Comparison of ENCODE assay signal across 20 mouse cellular contexts in the genomic region with DNA sequence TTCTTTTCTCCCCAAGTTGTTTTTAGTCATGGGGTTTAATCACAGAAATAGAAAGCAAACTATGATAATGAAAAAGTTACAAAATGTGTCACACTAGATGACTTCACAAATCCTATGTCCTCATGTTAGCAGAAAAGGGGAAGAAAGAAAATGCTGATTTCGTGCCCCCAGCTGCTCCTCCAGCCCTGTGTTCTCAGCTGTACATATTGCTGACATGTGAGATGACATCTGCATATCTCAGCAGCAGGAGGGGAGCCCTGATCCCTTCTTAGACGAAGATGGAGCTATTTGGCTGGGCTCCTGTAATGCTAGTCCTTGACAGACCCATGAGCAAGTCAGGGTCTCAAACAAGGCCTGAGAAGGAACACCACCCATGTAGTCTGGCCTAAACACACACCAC.
A peak's percentile ranks its signal among the peaks of the same experiment; 100 is the strongest.
DNase-seq lines count a peak whose midpoint lies in the region; ATAC-seq and TF ChIP-seq lines count a peak whose summit lies in the region.
"Had no signal": no experiment of that assay in that cellular context is flagged by ENCODE, and none has a peak within 500 bp of the region (broad histone marks: within the 10 kb centered on the region; RNA-seq: fewer than 3 reads in every experiment).

No protein-coding gene starts in this region.

- no peaks in the 10 kb centered on the region for H3K36me3 ChIP-seq in MEL (ENCODE audit: control insufficient read depth in 1 of 2, insufficient read depth in 2 of 2, low read length in 2 of 2)
- H3K36me3 ChIP-seq: embryonic facial prominence, embryonic 15.5 days; forebrain, embryonic 10.5 days; heart, embryonic 12.5 days; hindbrain, embryonic 15.5 days had no signal

- DNase-seq in A20 (ENCODE audit: low read depth, low spot score) (peak; percentile 27), MEL (ENCODE audit: low read depth, low spot score) (peak; percentile 35)
- no peak for DNase-seq in adrenal gland, adult (ENCODE audit: inconsistent age in 2 of 2, low spot score in 1 of 2)
- DNase-seq in thymus, postnatal 36 days: no peak
- no peak for DNase-seq in gastrocnemius, postnatal 4 days (ENCODE audit: low spot score in 2 of 2)
- DNase-seq: adrenal gland, postnatal 14 days; cerebellum, adult 2 months; cerebellum, postnatal 10 days; embryo, embryonic 11 days; gastrocnemius, postnatal 36 days; heart, postnatal 36 days had no signal

- H3K79me2 ChIP-seq in MEL (ENCODE audit: control insufficient read depth, insufficient read depth, low read length, poor library complexity): no peaks in the 10 kb centered on the region

- H3K4me3 ChIP-seq in MEL (ENCODE audit: control insufficient read depth in 1 of 2, insufficient read depth in 1 of 2, low read depth in 2 of 2, low read length in 2 of 2): no peak overlapping the region
- H3K4me3 ChIP-seq: embryonic facial prominence, embryonic 15.5 days; erythroblast, embryonic 14.5 days; forebrain, embryonic 10.5 days; heart, embryonic 12.5 days; hindbrain, embryonic 15.5 days had no signal

- TF ChIP-seq RAD21 in MEL (IDR thresholded peaks at IDR 0.05; ENCODE audit: low read depth, low read length): no peak

- H3K27me3 ChIP-seq in MEL (ENCODE audit: control insufficient read depth in 1 of 2, insufficient read depth in 2 of 2, low read length in 2 of 2): no peaks in the 10 kb centered on the region; a peak in 1 of 4 replicates
- H3K27me3 ChIP-seq: embryonic facial prominence, embryonic 15.5 days; heart, embryonic 12.5 days; hindbrain, embryonic 15.5 days had no signal

- no peaks in the 10 kb centered on the region for H3K9me3 ChIP-seq in MEL (replicated peaks; ENCODE audit: insufficient read depth, low read length)
- H3K9me3 ChIP-seq: embryonic facial prominence, embryonic 15.5 days; forebrain, embryonic 10.5 days; hindbrain, embryonic 15.5 days had no signal

- no peak for TF ChIP-seq EP300 in MEL (IDR thresholded peaks at IDR 0.05; ENCODE audit: low read depth in 1 of 2, low read length in 2 of 2)

- no peak for TF ChIP-seq CTCF in MEL (IDR thresholded peaks at IDR 0.05 in 2 of 3, conservative IDR thresholded peaks at IDR 0.05 in 1 of 3; ENCODE audit: control insufficient read depth in 1 of 3, insufficient read depth in 1 of 3, low read depth in 2 of 3, low read length in 3 of 3, poor library complexity in 1 of 3, severe bottlenecking in 1 of 3)

- H3K4me1 ChIP-seq in MEL (ENCODE audit: control insufficient read depth in 1 of 2, insufficient read depth in 2 of 2, low read length in 2 of 2): no peaks in the 10 kb centered on the region
- H3K4me1 ChIP-seq: embryonic facial prominence, embryonic 15.5 days; forebrain, embryonic 10.5 days; heart, embryonic 12.5 days; hindbrain, embryonic 15.5 days had no signal

- ATAC-seq in common myeloid progenitor, adult 5-6 weeks (replicated peaks; ENCODE audit: low read depth, poor library complexity, severe bottlenecking): peak; percentile 39; the same call in 1 of the 2 replicates
- peak; percentile 83 for ATAC-seq in megakaryocyte progenitor cell, adult 5-6 weeks (replicated peaks; ENCODE audit: poor library complexity)
- ATAC-seq: forebrain, embryonic 14.5 days; intestine, embryonic 16.5 days had no signal

- H3K27ac ChIP-seq in MEL (ENCODE audit: control insufficient read depth, low read depth, low read length): no peak overlapping the region
- H3K27ac ChIP-seq: embryonic facial prominence, embryonic 15.5 days; forebrain, embryonic 10.5 days; hindbrain, embryonic 15.5 days had no signal

- H3K9ac ChIP-seq in MEL (ENCODE audit: control insufficient read depth, low read depth, low read length, poor library complexity, severe bottlenecking): no peak overlapping the region
- H3K9ac ChIP-seq: embryonic facial prominence, embryonic 15.5 days; heart, embryonic 12.5 days; hindbrain, embryonic 15.5 days had no signal

- TF ChIP-seq POLR2A in MEL (IDR thresholded peaks at IDR 0.05; ENCODE audit: control insufficient read depth in 1 of 2, insufficient read depth in 1 of 2, low read depth in 1 of 2, low read length in 2 of 2, poor library complexity in 1 of 2): no peak

TF ChIP-seq in MEL, 35 proteins besides CTCF, POLR2A, EP300 and RAD21:
- TF ChIP-seq ETS1 (IDR thresholded peaks at IDR 0.05; ENCODE audit: low read depth, low read length) (peak; percentile 79), ZMIZ1 (IDR thresholded peaks at IDR 0.05; ENCODE audit: low read depth, low read length) (no peak), JUND (IDR thresholded peaks at IDR 0.05; ENCODE audit: low read depth, low read length) (no peak), NRF1 (IDR thresholded peaks at IDR 0.05; ENCODE audit: insufficient read depth, low read depth, low read length, poor library complexity, severe bottlenecking) (no peak), E2F4 (IDR thresholded peaks at IDR 0.05; ENCODE audit: borderline replicate concordance, low read depth, low read length) (no peak)
TF ChIP-seq in MEL: peak in this region for 1.

Comparison
In these comparisons a context has a peak if more than half of its experiments do, and no peak if none do; other contexts are left out.
1. DNase-seq: peak in A20 (single experiment) and MEL (single experiment); none in adrenal gland, adult (0 of 2), thymus, postnatal 36 days (0 of 2) and gastrocnemius, postnatal 4 days (0 of 2).